Mouse (Mus musculus) yolk sac, embryonic 10.5 days (tissue): ENCODE measurements around the gene Syce2.

Experiments
- DNase-seq: peaks from one replicate; pipeline ENCODE4 v3.0.0-alpha.2; 2017; ENCODE audit warnings: low spot score

The Syce2 gene

DNA sequence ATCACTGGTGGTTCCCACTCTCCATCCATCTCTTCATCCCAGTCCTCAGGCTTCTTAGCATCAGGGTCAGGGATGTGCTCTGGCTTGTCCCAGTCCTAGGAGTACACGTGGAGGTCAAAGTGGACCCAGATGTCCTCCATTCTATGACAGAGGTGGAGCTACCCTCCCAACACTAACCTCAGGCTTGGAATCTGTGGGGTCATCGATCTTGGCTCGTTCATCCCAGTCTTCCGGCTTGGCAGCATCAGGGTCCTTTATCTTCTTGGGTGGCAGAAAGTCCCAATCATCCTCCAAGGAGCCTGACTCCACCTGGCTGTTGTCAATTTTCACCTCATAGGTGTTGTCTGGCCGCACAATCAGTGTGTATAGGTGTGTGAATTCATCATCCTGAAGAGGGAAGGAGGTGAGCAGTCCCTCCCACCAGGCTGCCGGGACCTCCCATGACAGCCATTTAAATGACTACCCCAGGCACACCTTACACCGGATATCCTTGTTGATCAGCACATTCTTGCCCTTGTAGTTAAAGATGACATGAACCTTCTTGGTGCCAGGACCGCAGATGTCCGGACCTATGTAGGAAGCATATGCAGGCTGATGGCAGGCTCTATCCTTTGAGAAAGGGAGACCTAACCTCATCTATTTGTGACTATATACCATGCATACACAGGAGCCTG lies 27.4 kb upstream of the Syce2 start:
- DNase-seq: no peak

GRCm38 (mm10) chr8:84845355-84846093 lies 26.4 kb upstream of the Syce2 start:
- no peak for DNase-seq

- DNase-seq: no peak
These were observed 25.7 kb upstream of the Syce2 start for GRCm38 (mm10) chr8:84846094-84846721.

- DNase-seq: peak; percentile 100
These were observed 25.0 kb upstream of the Syce2 start, which contains the start of gene Calr for GRCm38 (mm10) chr8:84846722-84847572. Calr (minus strand) TSS chr8:84846934.

DNA sequence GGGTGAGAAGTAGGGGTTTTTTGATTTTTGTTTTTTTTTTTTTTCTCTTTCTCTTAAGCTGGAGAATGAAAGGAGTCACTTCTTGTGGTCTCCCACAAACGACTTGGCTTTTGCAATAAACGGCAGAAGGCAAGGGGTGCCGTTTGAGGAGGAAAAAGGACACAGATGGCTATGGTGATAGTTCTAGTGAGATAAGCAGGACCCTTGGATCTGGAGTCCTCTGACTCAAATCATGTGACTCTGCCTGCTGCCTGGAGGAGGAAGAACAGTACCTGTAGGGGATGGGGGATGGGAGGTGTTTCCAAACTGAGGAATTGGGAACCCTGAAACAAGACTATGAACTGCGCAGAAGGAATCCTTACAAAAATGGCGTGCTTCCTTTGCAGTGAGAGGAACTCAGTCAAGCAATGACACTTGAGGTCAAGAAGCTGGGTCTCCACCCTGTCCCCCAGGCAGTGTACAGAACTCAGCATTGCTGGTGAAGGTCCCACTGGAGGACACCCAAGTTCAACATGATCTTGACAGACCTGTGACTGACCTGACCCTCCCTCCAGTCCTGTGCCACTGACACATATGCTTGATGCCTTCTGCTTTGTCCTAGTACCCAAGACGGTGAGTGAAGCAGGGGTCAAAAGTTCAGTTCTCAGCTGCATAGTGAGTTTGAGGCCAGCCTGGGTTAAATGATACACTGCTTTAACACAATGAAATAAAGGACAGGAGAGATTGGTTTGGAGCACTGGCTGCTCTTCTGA lies 24.1 kb upstream of the Syce2 start:
- DNase-seq: peak; percentile 66

DNA sequence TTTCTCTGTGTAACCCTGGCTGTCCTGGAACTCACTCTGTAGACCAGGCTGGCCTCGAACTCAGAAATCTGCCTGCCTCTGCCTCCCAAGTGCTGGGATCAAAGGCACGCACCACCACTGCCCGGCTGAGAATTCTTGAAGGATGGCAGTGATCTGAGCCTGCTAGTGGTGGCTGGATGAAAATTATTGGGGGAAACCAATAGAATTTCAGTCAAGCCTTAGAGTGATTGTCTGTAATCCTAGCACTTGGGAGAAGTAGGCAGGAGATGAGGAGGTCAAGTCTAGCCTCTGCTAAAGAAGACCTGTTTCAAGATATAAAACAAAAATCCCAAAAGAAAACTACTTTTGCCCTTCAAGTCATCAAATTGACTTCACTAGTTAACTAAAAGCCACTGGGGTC lies 15.5 kb upstream of the Syce2 start:
- DNase-seq: no peak

- DNase-seq: peak; percentile 90
These were observed 15.0 kb upstream of the Syce2 start, which contains the start of gene Farsa for GRCm38 (mm10) chr8:84856864-84857441. Farsa (plus strand) TSS chr8:84856989.

DNA sequence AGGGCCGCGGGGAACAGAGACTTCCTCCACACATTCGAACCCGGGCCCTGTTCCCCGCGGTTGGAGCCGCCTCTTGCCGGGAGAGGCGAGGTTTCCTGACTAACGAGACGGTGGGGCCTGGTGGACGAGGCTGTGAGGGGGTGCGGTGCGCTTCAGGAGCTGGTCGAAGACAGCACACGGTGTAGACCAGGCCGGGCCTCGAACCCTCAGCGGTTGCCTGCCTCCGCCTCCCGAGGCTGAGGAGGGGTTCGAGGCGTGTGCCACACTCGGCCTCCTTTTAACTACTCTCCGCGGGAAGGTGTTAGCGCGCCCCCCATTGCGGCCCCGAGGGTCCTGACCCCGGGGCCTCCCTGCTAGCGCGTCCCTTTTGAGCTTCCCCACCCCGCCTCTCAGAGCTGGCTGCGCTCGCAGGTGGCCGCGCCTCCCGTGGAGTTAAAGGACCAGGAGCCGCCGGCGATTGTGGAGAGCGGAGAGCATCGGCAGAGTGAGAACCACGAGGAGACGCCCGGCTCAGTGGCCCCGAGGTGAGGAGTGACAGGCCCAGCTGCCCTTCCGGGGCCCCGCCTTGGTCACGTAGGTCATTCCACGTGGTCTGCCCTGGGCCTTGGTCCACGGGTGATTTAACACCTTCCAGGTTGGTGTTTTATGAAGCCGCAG lies 526 bp downstream of the Syce2 start:
- peak; percentile 45 for DNase-seq

- no peak for DNase-seq
These were observed 1.1 kb downstream of the Syce2 start for GRCm38 (mm10) chr8:84873016-84873415.

- no peak for DNase-seq
These were observed 2.4 kb downstream of the Syce2 start for GRCm38 (mm10) chr8:84874339-84874738.

GRCm38 (mm10) chr8:84877297-84878035 lies 5.6 kb downstream of the Syce2 start:
- DNase-seq: no peak

- DNase-seq: no peak
These were observed 7.0 kb downstream of the Syce2 start for GRCm38 (mm10) chr8:84878915-84879314.

GRCm38 (mm10) chr8:84884728-84885127 lies 12.8 kb downstream of the Syce2 start:
- no peak for DNase-seq

DNA sequence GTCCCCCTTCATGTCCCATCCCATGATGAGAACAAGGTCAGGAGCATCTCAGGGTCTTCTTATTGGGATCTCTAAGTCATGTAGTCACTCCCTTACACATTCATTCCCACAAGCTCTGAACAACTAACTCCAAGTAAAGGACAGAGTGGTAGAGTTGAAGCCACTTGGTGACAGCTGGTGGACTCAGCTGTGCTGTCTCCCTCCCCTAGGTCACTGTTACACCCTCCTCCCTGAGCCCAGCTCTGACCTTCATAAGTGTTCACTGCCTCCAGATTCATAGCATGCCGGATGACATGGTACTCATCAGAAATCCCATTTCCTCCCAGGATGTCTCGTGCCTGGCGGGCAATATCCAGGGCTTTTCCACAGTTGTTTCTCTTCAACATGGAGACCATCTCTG lies 16.4 kb downstream of the Syce2 start:
- no peak for DNase-seq

- no peak for DNase-seq
These were observed 17.2 kb downstream of the Syce2 start for GRCm38 (mm10) chr8:84889141-84889540.

GRCm38 (mm10) chr8:84892993-84893708 lies 21.2 kb downstream of the Syce2 start:
- no peak for DNase-seq

GRCm38 (mm10) chr8:84893709-84894134 lies 21.8 kb downstream of the Syce2 start, which contains the start of gene Gcdh:
Gcdh (minus strand) TSS chr8:84893921.
- DNase-seq: peak; percentile 95

- no peak for DNase-seq
These were observed 24.1 kb downstream of the Syce2 start for GRCm38 (mm10) chr8:84895963-84896362.

DNA sequence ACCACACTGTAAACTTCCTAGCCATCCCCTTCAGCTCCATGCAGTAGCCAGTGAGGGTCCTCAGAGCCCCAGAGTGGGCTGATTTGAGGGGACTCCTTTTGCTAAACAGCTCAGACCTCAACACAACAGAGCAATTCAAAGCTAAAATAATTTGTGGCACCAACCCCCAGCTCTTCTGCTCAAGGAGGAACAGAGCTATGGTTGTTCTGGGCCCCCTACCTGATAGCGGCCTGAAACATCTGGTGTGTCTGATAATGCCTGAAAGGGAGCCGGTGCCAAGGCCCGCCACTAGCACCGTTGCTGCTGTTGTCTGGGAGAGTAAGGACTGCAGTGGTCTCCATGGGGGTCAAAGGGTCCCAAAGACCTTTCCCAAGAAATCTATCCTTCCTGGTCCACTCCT lies 29.2 kb downstream of the Syce2 start:
- DNase-seq: peak; percentile 26
